Mouse (Mus musculus) liver, adult 2 months (tissue): ENCODE data around the gene Rnf4. TPM values are rescaled to one million over a fixed set of nuclear protein-coding genes. Genes with fewer than 3 reads are reported as not detected.

Source experiments
- DNase-seq: peaks from one replicate; pipeline ENCODE4 v3.0.0-alpha.2; 2011; ENCODE audit warnings: low read depth, low spot score; ENCODE audit errors: extremely low read depth
- H3K27ac ChIP-seq: fragments of 200-500 bp; replicated peaks from 2 replicates; pipeline ENCODE4 v1.5.1; 2012; ENCODE audit warnings: low read depth, mild to moderate bottlenecking, control low read depth, inconsistent platforms, low read length; ENCODE audit not compliant: insufficient read depth
- H3K27me3 ChIP-seq: fragments of 200-500 bp; 2 replicates; pipeline ENCODE4 v1.6.1; 2012; ENCODE audit warnings: mild to moderate bottlenecking, moderate library complexity, low read length, inconsistent platforms; ENCODE audit not compliant: control insufficient read depth, insufficient read depth
- H3K36me3 ChIP-seq: fragments of 200-500 bp; 2 replicates; pipeline ENCODE4 v1.6.1; 2012; ENCODE audit warnings: low read length, inconsistent platforms; ENCODE audit not compliant: control insufficient read depth, insufficient read depth
- H3K4me1 ChIP-seq: fragments of 200-500 bp; 2 replicates; pipeline ENCODE4 v1.6.1; 2011; ENCODE audit warnings: low read length; ENCODE audit not compliant: control insufficient read depth, insufficient read depth
- H3K4me3 ChIP-seq: fragments of 200-500 bp; 2 replicates; pipeline ENCODE4 v1.5.1; 2011; ENCODE audit warnings: low read depth, mild to moderate bottlenecking, control low read depth, low read length, moderate library complexity; ENCODE audit not compliant: insufficient read depth
- H3K79me2 ChIP-seq: fragments of 200-500 bp; 2 replicates; pipeline ENCODE4 v1.6.1; 2012; ENCODE audit warnings: inconsistent platforms, mild to moderate bottlenecking, low read length, moderate library complexity; ENCODE audit not compliant: control insufficient read depth, insufficient read depth
- H3K9ac ChIP-seq: fragments of 200-500 bp; 2 replicates; pipeline ENCODE4 v1.6.1; 2012; ENCODE audit warnings: low read depth, mild to moderate bottlenecking, control low read depth, inconsistent platforms, low read length
- CTCF ChIP-seq: fragments of 200-500 bp; IDR thresholded peaks from 2 replicates; pipeline ENCODE4 v1.5.1; 2011; ENCODE audit warnings: low read depth, low read length, control low read depth
- POLR2A ChIP-seq: fragments of 200-500 bp; IDR thresholded peaks from 2 replicates; pipeline ENCODE4 v1.6.1; 2011; ENCODE audit warnings: low read length, control low read depth; ENCODE audit not compliant: insufficient read depth; ENCODE audit errors: extremely low read depth
- WGBS: fragments of 180-500 bp; shearing (Covaris S2); methylation state at CpG from one replicate; pipeline ENCODE4 v1.1.7; 2018; 5-methylcytosine and 5-hydroxymethylcytosine counted together
- polyA plus RNA-seq: library from polyadenylated mRNA; depleted of rRNA; stranded (reverse); fragments of >200 nt; gene quantifications from 2 replicates; pipeline ENCODE4 v1.2.3, GENCODE M21; 2012
- total RNA-seq: library from RNA; depleted of rRNA; stranded (reverse); fragments of >200 nt; gene quantifications from 2 replicates; pipeline ENCODE4 v1.2.3, GENCODE M21; 2014

Gene Rnf4
- total and polyA plus RNA-seq, 2 experiments: 50.6 to 78.3 TPM

DNA sequence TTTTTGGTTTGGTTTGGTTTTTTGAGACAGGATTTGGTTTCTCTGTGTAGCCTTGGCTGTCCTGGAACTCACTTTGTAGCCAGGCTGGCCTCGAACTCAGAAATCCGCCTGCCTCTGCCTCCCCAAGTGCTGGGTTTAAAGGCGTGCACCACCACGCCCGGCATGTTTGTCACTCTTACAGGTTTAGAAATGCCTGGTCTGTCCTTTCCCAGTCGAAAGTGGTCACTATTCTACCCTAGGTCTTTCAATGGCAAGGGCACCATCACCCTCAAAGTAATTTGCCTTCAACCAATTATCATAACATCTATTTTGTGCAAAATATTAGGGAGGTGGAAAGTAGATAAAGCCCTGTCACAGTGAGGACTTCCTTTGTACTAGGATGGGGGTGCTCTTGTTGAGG lies 4.2 kb downstream of the Rnf4 start:
- WGBS: 93% methylated on average over 6 of the region's 6 CpGs
- no peak overlapping the region for H3K4me3 ChIP-seq
- peaks cover 26% of the 10 kb centered on the region for H3K36me3 ChIP-seq
- no peak for DNase-seq
- H3K9ac ChIP-seq: no peak overlapping the region
- TF ChIP-seq CTCF: no peak
- no peak for TF ChIP-seq POLR2A
- no peaks in the 10 kb centered on the region for H3K27me3 ChIP-seq
- peaks cover 30% of the 10 kb centered on the region for H3K79me2 ChIP-seq
- no peak overlapping the region for H3K27ac ChIP-seq
- peaks cover 5% of the 10 kb centered on the region; the same call in 1 of the 2 replicates for H3K4me1 ChIP-seq

DNA sequence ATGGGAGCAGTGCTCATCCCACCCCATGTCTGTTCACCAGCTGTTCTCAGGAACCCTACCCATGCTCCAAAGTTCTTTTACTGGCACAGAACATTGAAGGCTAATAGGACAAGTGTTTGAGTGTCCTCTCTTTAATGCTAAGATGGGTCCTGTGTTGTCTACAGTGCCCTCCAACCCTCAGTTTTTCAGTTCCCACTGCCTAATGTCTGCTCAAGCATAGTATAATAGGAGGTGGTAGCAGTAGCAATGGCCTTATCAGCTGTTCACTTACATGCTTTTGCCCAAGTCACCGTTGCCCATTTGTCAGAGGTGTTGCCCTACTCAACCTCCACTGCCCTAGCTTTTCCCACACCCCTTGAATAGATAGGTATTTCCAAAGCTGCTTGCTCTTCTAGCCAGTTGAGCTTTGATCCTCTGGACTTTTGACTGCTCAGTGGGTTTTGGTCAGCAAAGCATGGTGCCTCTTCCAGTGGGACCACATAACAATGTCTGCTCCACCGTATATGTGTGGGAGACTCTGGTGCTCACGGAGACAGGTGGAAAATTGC lies 16.1 kb downstream of the Rnf4 start:
- DNase-seq: peak; percentile 66
- WGBS: 46% methylated on average over 3 of the region's 3 CpGs
- peaks cover 70% of the 10 kb centered on the region for H3K36me3 ChIP-seq

DNA sequence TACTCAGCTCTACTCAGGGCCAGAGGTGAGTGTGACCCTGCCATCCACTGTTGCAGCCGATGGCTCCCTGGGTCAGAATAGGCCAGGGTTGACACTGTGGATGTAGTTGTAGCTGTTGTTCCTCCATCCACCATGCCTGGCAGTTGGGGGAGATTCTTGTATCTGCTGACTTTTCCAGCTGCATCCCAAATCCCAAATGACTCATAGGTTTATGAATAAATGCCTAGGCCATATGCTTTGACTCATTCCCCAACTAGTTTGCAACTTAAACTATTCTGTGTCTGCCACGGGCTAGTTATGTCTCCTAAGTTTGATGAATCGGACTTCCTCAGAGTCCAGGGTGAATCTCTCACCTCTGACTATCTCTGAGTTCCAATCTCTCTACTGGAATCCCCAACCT lies 24.2 kb downstream of the Rnf4 start:
- Histone ChIP-seq H3K79me2 (no peaks in the 10 kb centered on the region), H3K4me3 (no peak overlapping the region), H3K36me3 (peaks cover 26% of the 10 kb centered on the region), H3K27ac (no peak overlapping the region), H3K27me3 (no peaks in the 10 kb centered on the region), H3K4me1 (no peaks in the 10 kb centered on the region), H3K9ac (no peak overlapping the region)
- DNase-seq: no peak
- 96% methylated on average over 3 of the region's 3 CpGs for WGBS
- no peak for TF ChIP-seq POLR2A
- no peak for TF ChIP-seq CTCF

More for the DNA sequence above, 16.1 kb downstream of the Rnf4 start:
- TF ChIP-seq POLR2A: no peak
- TF ChIP-seq CTCF: no peak
- Histone ChIP-seq H3K9ac (no peak overlapping the region), H3K79me2 (no peaks in the 10 kb centered on the region; the same call in 1 of the 2 replicates), H3K27ac (no peak overlapping the region), H3K4me3 (no peak overlapping the region), H3K4me1 (no peaks in the 10 kb centered on the region), H3K27me3 (no peaks in the 10 kb centered on the region)

DNA sequence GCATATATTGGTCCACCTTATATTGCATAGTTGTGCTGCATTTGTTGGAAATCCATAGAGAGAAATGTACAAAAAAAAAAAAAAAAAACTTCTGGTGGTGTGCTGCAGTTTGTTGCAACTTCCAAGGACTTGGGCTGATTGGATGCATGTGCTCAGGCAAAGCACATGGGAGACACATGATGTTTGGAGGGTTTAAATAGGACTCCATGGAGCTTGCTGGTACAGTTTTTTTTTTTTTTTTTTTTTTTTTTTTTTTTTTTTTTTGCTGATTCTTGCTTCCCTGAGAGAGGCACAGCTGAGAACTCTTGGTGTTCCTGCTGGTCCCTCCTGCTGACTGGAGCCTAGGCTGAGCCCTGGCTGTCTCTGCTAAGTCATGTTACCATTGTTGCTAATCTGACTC lies 27.0 kb downstream of the Rnf4 start:
- TF ChIP-seq POLR2A (no peak), CTCF (no peak)
- no peaks in the 10 kb centered on the region for H3K79me2 ChIP-seq
- peaks cover 22% of the 10 kb centered on the region for H3K36me3 ChIP-seq
- H3K9ac ChIP-seq: no peak overlapping the region
- no peak overlapping the region for H3K27ac ChIP-seq
- H3K4me1 ChIP-seq: no peaks in the 10 kb centered on the region
- H3K27me3 ChIP-seq: no peaks in the 10 kb centered on the region
- no peak for DNase-seq
- no peak overlapping the region for H3K4me3 ChIP-seq

DNA sequence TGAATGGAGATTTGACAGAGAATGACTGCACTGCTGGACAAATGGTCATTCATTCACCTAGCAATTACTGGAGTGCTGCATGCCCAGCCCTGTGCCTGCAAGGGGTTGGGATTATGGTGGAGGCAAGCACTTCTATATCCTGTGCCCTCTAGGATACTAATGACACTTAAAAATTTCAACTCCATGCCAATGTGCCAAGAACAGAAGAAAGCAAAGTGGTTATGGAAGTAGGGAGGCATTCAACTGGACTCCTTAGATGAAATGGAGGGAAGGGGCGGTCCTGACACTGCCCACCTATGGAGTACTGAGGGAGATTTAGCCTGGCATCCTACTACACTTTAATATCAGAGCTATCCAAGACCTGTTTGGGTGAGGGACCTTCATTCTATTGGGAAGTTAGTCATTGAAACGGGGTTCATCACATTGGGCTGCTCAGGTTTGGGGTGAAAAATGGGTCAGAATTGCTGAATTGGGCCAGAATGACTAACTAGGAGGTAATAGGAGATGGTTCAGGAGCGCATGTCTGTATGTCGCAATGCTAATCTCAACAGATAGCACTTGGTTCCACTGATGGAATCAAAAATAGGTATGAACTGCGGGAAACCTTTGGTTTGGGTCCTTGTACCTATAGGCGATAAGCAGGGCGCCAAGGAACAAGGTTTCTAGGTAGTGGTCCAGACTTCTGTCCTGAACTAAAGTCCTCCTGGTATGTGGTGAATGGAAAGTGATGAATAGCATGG lies 32.6 kb downstream of the Rnf4 start:
- DNase-seq: peak; percentile 64
- Histone ChIP-seq H3K4me1 (peaks cover 15% of the 10 kb centered on the region), H3K79me2 (peaks cover 25% of the 10 kb centered on the region), H3K9ac (peak overlapping the region; percentile 80), H3K36me3 (no peaks in the 10 kb centered on the region), H3K27ac (peak overlapping the region; percentile 79), H3K27me3 (no peaks in the 10 kb centered on the region), H3K4me3 (peak overlapping the region; percentile 79)
- no peak for TF ChIP-seq POLR2A
- no peak for TF ChIP-seq CTCF
- WGBS: 42% methylated on average over 7 of the region's 7 CpGs
